Mouse (Mus musculus) megakaryocyte, embryonic 14.5 days (primary cell): Measurements from ENCODE around the gene Gdpd4.

Experiments
- FLI1 ChIP-seq: IDR thresholded peaks from 2 replicates; pipeline ENCODE4 v1.6.1; 2012; ENCODE audit warnings: low read length, inconsistent platforms, mixed read lengths
- GATA1 ChIP-seq: IDR thresholded peaks from 3 replicates; pipeline ENCODE4 v1.6.1; 2012; ENCODE audit warnings: mixed read lengths, low read length, inconsistent platforms, borderline replicate concordance

DNA sequence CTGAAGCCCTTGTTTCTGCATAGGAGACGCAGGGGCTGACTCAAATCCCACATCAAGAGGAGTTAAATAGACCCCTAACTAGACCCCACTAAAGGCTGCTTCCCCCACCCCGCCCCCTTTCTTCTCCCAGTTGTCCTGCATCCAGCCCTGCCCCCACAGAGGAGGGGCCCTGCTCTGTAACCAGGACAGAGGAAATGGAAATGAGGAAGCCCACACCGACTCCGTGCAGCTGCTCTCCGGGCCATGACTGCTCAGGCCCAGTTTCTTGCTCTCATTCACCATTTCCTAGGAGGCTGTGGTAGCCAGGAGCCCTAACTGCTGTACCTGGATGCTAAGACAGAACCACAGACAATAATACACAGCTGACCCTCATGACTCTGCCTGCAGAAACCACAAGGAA is 162.6 kb downstream of the Gdpd4 start:
- TF ChIP-seq GATA1 (no peak), FLI1 (no peak)
